Mouse (Mus musculus): ENCODE measurements around the gene Cdan1. TPM values are rescaled to one million over a fixed set of nuclear protein-coding genes. Genes with fewer than 3 reads are reported as not detected.

The Cdan1 gene
- total RNA-seq, 2 experiments from 2014 or later: 10.5 to 14.2 TPM

GRCm38 (mm10) chr2:120670253-120670652 is 179.7 kb downstream of the Cdan1 start:
- intact Hi-C loops (cut with DNase I): loop anchor here (2.0 to 5.0 kb wide), 3 partner anchors 63 to 189 kb away; partner anchors contain the start of genes Haus2 and Lrrc57
- DNase-seq: no peak

- intact Hi-C loops (cut with DNase I): no loop called here
- DNase-seq: no peak
Measured at GRCm38 (mm10) chr2:120667446-120667845, 182.5 kb downstream of the Cdan1 start.

Other genes starting within 250 kb of the Cdan1 start
- 10 to 100 TPM; 10.1 to 10.6 TPM for gene Haus2, start 240.7 kb downstream of the Cdan1 start, total RNA-seq (2021)
- gene Lrrc57, start 240.6 kb downstream of the Cdan1 start, total RNA-seq (2021): 10 to 100 TPM; 14.9 to 17.9 TPM
- gene Stard9, start 221.0 kb downstream of the Cdan1 start, total RNA-seq (2021): 1 to 10 TPM; 8.2 to 9.8 TPM
- 10 to 100 TPM; 10.7 to 12.5 TPM for gene Ttbk2, start 476 bp upstream of the Cdan1 start, total RNA-seq (2021)
- gene Ubr1, start 120.6 kb upstream of the Cdan1 start, total RNA-seq (2021): 10 to 100 TPM; 22.6 to 23.5 TPM
- 1 to 10 TPM; 4.4 to 4.9 TPM for gene Tmem62, start 126.9 kb upstream of the Cdan1 start, total RNA-seq (2021)
- gene Ccndbp1, start 158.3 kb upstream of the Cdan1 start, total RNA-seq (2021): 10 to 100 TPM; 29.9 to 33.8 TPM
- under 1 TPM; 0.11 to 0.46 TPM for gene Epb42, start 186.9 kb upstream of the Cdan1 start, total RNA-seq (2021)
- gene Tgm5, start 235.7 kb upstream of the Cdan1 start, total RNA-seq (2021): not detected

Data from heart, postnatal 36 days (tissue).